23 mouse cellular contexts compared by ENCODE assay signal in the genomic region with DNA sequence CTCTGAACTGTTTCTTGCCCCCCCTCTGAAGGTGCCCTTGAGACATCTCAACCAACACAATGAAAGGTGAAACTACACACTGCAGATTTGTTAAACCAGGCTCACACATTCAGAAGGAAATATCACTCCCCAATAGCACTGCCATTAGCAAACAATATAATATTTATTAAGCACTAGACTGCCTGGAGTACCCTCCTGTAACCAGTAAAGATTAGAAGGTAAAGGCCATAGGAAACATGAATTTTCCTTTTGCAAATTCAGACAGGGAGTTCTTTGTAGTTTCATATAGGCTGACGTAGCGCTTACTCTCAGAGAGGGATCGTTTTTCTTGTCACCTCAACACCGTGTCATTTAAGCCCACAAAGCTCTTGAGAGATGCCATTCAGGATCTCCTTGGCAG.
"Had no signal": no experiment of that assay in that cellular context is flagged by ENCODE, and none has a peak within 500 bp of the region (broad histone marks: within the 10 kb centered on the region; RNA-seq: fewer than 3 reads in every experiment).

No protein-coding gene starts in this region.

- H3K36me3 ChIP-seq: heart, embryonic 10.5 days; heart, embryonic 12.5 days; hindbrain, embryonic 10.5 days; hindbrain, embryonic 12.5 days; intestine, embryonic 15.5 days; limb, embryonic 15.5 days; liver, embryonic 12.5 days had no signal

- DNase-seq: gastrocnemius, adult 2 months; gastrocnemius, postnatal 10 days; gastrocnemius, postnatal 25 days; heart, postnatal 10 days; heart, postnatal 4 days; kidney, adult 18-20 months; kidney, adult 8-10 months; kidney, postnatal 10 days; kidney, postnatal 25 days; kidney, postnatal 4 days had no signal

- ATAC-seq: hindbrain, embryonic 16.5 days; inflammation-experienced regulatory T-cells, adult 6 months; intestine, embryonic 15.5 days; intestine, postnatal 0 days; liver, embryonic 12.5 days had no signal

- H3K27ac ChIP-seq: gastrocnemius, adult 2 months; heart, embryonic 10.5 days; hindbrain, embryonic 10.5 days; hindbrain, embryonic 12.5 days; hindbrain, embryonic 14.5 days; intestine, embryonic 15.5 days; layer of hippocampus, adult 2 months; left cerebral cortex, adult 2 months; limb, embryonic 15.5 days; liver, embryonic 12.5 days had no signal

- H3K27me3 ChIP-seq: heart, embryonic 12.5 days; hindbrain, embryonic 12.5 days; intestine, embryonic 15.5 days; limb, embryonic 15.5 days; liver, embryonic 12.5 days had no signal

- H3K4me3 ChIP-seq: gastrocnemius, adult 2 months; heart, embryonic 10.5 days; heart, embryonic 12.5 days; hindbrain, embryonic 10.5 days; hindbrain, embryonic 12.5 days; intestine, embryonic 15.5 days; layer of hippocampus, adult 2 months; left cerebral cortex, adult 2 months; limb, embryonic 15.5 days; liver, embryonic 12.5 days had no signal

- H3K4me1 ChIP-seq: heart, embryonic 10.5 days; heart, embryonic 12.5 days; hindbrain, embryonic 12.5 days; intestine, embryonic 15.5 days; limb, embryonic 15.5 days; liver, embryonic 12.5 days had no signal

- H3K4me2 ChIP-seq: heart, embryonic 12.5 days; hindbrain, embryonic 12.5 days; hindbrain, embryonic 14.5 days; intestine, embryonic 15.5 days; limb, embryonic 15.5 days; liver, embryonic 12.5 days had no signal

- H3K9ac ChIP-seq: heart, embryonic 12.5 days; hindbrain, embryonic 12.5 days; hindbrain, embryonic 14.5 days; intestine, embryonic 15.5 days; limb, embryonic 15.5 days; liver, embryonic 12.5 days had no signal

- H3K9me3 ChIP-seq: heart, embryonic 10.5 days; heart, embryonic 12.5 days; hindbrain, embryonic 10.5 days; hindbrain, embryonic 12.5 days; intestine, embryonic 15.5 days; limb, embryonic 15.5 days; liver, embryonic 12.5 days had no signal
